Mouse (Mus musculus) right cerebral cortex, adult 2 months (tissue): ENCODE results near the gene Pigk.
A peak's percentile ranks its signal among the peaks of the same experiment; 100 is the strongest.
"Not testable (repeated sequence)": the region's sequence is repeated elsewhere in the genome, so short reads cannot be mapped to it uniquely, and the experiment has no call there.

Source experiments
- DNase-seq, 2 experiments: peaks; one replicate each; pipeline ENCODE4 v3.0.0; 2021 to 2022; ENCODE audit warnings: low spot score in 2 of 2

Pigk gene

DNA sequence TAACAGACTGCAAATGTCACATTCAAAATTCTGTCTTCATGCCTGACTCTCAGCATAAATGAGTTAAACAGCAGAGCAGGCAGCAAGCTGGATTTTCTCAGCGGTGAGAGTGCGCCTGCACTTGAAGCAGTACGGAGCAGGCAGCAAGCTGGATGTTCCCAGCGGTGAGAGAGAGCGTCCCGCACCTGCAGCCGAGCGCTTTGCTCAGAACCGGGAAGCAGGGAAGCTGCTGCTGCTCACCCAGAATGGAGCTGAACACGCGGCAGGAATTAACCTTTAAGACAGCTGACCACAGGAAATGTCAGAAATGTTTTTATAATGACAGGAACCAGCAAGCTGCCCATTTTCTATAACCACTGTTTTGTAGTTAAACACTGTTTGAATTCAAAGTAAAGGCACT lies 53.6 kb downstream of the Pigk start:
- no peak for DNase-seq

DNA sequence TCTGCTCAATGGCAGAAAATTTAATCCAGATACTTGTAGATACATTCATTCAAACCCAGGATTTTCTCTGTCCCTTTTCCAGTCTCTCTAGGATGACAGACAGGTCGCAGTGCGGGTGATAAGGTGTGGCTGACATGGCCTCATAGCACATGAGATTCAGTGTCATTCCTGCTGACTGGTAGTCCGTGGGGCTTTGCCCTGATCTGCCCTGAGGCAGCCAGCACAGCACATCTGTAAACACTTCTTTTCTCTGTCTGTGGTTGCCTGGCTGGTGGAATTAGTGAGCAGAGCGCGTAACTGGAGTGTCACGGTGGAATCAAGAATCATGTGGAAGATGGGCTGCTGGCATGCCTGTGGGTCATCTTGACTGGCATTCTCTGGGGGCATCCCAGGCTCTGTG lies 56.2 kb downstream of the Pigk start:
- DNase-seq: no peak

DNA sequence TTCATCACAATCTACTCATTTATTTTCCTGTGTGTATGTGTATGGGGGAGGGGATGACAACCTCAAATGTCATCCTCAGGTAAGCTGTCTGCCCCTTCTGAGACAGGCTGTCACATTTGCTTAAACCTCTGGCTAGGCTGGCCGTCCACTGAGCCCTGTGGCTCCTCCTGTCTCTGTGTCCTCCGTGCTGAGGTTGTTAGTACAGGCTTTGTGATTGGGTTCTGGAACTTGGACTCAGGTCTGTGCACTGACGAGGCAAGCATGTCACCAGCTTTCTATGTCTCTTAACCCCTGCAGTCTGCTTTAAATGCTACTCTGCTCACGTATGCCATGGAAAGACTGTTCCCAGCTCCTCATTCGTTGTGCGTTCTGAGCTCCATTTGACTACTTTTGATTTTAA lies 62.5 kb downstream of the Pigk start:
- DNase-seq: no peak

DNA sequence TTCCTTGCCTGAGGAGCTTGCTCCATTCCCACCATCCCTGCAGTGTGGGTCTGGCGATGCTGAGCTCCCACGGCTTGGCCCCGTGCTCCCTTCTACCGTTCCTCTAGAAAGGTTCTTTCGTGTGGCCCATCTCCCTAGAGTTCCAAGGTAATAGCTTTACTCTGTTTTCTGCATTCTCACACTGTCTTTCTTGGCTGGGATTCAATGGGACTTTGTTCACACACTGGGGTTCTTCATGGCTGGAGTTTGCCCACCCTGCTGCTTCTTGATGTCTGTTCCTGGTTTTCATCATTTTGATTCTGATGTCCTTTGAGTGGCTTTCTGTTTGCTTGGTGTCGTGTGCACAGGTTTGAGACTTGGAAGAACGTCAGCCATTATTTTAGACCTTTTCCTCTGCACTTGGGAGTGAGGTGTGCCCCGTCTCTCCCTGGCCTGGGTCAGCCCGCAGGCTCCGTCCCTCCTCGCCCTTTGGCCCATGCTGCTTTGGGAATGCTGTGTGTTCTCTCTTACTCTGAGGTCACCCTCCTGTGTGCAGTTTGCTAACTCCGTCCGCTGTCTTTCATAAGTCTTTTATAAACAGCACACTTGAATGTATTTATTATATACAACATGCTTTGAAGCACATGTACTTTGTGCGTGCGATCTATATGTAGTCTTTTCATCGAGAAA lies 63.1 kb downstream of the Pigk start:
- no peak for DNase-seq

DNA sequence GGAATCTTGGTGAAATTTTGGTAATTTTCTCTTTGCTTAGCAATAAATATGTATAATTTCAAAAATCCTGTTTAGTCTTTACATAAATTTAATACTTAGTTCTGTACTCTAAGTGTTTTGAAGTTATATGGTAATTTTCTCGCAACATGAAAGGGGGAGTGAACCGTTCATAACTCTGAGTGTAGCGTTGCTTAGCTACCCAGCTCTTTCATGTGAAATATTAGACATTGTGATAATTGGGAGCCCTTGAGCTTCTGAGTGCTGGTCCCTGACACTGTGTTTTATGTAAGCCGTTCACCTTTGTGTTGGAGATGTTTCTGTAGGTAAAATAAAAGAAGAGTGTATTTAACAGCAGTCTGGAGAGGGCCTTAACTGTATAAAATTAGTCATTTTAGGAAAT lies 65.9 kb downstream of the Pigk start:
- DNase-seq: no peak

DNA sequence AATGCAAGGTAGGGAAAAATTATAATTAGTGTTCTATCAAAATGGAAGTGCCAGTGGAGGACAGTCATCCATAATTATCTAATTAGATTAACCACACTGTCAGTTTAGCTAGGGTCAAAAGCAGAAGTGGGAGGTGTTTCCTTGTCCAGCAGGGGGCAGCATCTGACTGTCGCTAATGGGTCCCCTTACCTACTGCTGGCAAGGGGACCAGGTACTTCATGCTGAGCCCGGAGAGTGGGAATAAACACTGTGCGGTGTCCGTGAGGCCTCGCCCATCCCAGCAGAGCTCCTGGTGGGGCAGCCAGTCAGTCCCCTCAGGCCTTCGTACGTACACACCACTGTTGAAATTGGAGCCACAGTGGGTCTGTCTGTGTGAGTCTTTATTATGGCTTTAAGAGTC lies 69.9 kb downstream of the Pigk start:
- DNase-seq: peak; percentile 71 to 81

DNA sequence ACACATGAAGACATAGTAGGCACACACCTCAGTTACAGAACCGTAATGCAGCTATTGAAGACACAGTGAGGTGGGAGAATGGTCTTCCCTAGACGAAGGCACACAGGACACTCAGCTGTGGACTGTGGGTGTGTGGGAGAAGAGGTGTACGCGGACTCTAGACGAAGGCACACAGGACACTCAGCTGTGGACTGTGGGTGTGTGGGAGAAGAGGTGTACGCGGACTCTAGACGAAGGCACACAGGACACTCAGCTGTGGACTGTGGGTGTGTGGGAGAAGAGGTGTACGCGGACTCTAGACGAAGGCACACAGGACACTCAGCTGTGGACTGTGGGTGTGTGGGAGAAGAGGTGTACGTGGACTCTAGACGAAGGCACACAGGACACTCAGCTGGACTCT lies 70.5 kb downstream of the Pigk start:
- not testable (repeated sequence) for DNase-seq

DNA sequence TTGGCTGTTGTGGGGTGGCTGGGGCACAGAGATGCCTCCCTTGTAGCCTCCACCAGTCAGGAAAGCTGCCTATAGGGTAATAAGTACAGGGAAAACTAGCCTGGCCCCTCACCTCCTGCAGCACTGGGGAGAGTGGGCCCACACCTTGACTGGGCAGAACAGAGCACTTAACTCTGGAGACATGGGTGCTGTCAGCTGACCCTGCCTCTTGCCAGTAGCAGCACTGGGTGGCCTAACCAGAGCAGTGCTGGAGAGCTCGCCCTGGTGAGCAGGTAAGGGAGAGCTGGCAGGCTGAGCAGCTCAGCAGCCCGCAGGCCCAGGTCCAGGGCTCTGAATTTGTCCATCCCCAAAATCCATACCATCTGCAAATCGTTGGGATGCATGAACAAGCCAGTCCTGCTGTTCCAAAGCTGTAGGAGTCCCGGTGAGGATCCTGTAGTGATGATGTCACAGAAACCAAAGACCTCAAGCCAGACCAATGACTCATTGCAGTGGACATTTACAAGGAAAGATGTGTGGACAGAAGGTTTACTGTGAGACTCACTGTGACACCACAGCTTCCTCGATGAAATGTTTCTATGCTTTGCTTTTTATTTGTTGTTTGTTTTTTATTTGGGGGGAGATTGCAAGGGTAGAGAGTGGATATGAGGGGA lies 74.5 kb downstream of the Pigk start:
- DNase-seq: not testable (repeated sequence)

DNA sequence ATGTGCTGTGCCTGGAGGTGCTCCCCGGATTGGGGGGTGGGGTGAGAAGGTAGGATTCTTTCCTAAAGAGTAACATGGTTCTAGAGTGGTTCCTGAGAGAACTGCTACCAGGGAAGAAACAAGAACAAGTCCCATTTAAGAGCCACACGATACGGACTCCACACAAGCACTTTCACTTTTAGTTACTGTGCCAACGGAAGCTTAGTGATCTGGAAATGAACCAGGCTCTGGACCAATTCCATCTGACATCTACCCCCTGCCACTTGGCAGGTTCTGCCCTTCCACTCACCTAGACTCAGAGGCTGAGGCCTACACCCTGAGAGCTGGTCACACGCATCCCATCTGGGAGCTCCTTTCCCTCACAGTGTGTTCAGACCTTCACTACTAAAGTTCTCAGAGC lies 78.7 kb downstream of the Pigk start:
- DNase-seq: no peak

DNA sequence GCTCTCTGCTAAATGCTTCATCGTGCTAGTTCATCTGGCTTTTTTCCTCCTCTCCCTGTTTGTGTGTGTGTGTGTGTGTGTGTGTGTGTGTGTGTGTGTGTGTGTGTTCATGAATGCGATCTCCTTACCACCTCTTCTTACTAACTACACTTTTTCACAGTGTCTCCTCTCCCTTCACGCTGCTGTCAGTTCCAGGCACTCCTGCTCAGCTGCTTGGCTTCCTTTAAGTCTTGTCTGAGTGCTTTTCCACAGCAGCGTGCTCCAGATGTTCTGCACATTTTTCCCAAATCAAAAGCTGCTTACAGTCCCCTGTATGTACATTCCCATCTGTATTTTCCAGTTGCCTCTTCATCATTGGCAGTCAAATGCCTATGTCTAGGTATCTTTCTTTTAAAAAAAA lies 79.1 kb downstream of the Pigk start:
- DNase-seq: no peak

DNA sequence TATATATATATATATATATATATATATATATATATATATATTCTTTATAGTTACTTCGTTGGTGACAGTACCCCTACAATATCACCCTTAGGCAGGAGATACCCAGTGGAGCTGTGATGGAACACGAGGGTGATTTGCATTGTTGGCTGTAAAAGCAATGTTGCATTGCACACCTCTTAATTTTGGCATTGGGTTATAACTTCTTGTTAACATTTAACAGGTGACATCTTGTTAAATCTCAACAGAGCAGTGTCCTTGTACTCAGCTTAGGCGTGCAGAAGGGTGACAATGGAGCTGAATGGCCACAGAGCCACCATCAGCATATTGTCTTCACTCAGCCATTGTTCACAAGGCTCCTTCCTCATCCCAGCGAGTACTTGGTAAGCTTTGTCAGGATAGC lies 82.3 kb downstream of the Pigk start:
- no peak for DNase-seq

DNA sequence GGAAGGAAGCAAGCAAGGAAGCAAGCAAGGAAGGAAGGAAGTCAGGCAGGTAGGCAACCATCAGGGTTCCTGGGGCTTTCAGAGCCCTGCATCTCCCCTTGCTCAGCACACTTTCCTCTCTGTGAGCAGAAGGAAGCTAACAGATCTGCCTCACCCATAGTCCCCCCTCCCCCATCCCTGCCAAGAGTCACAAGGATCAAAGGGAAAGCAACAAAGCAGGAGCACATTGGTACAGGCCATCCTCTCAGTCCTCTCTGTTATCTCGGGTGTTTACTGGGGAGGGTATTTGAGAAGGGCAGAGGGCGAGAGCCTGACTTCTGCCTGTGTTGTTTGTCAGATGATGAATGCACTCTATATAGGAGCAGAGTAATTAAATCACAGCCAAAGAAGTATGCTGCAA lies 83.5 kb downstream of the Pigk start:
- DNase-seq: no peak

DNA sequence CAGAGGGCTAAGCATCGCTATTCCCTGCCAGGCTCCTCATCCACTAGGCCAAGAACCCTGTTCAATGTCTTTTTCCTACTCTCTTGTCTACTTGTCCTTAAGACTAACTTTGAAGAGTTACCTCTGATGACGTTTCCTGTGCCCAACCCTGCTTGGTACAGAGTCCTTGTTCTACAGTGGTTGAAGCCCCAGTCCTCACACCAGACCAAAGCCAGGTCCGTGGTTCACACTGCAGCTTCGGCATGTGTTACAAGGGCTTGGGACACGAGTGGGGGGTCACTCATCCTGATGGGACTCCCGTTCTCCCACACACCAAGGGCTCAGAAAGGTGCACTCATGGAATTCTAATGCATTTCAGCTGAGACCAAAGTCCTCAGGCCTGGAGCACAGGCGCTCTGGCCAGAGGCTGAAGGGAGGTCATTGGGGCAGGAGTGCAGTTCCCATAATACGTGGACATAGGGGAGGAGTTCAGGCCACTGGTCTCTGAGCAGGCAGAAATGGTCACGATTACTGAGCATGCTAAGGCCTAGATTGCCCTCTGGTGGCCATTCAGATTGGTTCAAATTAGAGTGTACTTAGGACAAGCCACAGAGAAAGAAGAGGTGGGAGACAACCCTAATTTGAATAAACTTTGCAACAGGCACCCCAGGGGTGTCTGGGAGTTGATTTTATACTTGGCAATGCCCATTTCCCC lies 86.0 kb downstream of the Pigk start:
- peak in 1 of 2 experiments; percentile 20 for DNase-seq

DNA sequence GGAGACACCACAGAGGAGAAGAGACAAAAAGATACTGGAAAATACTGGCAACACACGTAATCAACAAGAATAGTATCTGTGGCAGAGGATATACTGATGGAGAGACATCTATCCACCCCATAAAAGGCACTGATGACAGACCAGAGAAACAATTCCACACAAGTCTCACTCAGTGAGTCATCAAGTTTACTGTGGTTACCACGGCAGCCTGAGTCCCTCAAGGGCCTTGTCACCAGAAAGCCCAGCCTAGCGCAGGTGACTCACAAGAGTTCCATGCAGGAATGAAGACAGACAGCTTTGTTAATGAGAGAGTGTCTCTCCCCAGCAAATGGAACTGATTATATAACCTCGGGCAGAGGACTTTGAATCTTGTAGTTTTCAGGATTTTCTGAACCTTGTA lies 100.0 kb downstream of the Pigk start:
- DNase-seq: no peak

DNA sequence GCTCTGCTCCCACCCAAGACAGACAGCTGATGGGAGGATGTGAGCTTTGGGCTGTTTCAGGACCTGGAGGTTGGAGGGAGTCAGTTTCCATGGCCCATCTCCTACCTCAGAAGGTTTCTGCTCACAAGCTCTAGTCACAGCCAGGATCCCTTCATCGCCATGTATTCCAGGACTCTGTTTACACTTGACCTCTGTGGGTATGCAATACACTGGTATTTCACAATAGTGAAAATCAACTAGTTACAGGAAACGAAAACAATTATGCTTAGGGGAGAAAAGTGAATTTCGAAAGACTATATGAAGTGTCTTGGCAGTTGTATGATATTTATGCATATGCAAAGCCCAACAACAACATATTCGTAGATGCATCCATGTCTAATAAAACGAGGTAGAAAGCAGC lies 101.2 kb downstream of the Pigk start:
- DNase-seq: no peak

DNA sequence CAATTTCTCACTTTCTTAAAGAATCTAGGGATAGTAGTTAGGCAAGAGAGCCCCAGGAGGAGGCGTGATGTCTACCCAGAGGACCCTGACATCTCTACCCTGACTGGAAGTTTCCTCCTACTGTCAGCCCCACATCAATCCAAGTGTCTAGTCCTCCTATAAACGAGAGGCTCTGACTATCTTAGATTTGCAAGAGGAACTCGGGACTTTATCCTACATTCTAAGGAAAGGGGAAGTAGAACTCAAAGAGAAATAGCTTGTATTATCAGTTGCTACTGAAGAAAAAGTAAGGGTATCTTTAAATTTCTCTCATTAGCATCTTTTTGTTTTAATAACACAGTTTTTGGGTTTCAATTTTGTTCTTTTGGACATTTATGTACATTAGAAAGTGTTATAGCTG lies 106.5 kb downstream of the Pigk start:
- no peak for DNase-seq

DNA sequence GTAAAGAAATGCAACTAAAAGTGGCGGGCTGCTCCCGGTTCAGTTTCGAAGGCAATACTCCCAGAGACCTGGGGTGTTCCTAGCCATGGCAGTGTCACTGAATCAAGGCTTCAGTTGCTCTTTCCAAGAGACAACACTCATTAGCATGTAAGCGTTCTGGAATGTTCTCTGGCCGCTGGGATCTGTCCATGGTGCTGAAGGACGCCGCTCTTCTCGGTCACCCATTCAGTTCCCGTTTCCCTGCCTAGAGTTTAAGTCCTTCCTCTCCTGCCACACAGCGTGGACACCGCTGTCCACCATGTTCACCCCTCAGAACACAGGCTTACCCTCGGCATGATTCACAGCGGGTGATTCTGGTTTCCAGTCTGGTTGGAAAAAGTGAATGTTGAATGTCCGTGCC lies 107.3 kb downstream of the Pigk start:
- DNase-seq: no peak

DNA sequence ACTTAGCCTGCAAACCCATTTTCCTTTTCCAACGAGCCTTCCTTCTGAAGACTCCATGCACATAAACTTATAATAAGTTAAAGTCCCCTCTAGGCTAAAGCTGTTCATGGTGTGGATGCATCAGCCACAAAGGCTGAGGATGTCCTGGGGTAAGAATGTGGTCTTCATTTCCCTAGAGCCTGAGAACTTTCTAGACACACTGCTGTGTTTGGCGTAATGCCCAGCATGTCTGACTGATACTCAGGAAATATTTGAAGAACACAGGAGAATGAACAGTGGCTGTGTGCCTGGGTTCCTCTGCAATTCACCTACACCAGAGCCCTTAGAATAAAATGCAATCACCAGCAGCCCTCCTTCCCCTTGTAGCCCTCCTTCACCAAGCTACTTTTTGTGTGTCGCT lies 117.5 kb downstream of the Pigk start:
- no peak for DNase-seq

DNA sequence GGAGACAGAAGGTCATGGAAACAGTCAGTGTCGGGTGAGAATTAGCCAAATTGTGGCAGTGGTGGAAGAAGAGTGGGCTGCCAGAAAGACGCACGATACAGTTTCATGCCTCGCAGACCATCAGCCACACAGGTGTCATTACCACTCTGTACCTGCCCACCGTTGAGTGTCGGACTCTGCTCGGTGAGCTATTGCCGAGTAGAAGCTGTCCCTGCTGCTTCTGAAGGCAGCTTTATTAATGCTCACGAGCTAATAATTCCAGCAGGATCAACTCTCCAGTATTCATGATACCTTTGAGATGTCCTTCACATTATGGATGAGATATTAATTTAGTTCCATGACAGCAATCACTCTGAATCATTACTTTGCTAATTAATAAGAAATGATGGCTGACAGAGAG lies 118.1 kb downstream of the Pigk start:
- DNase-seq: no peak

DNA sequence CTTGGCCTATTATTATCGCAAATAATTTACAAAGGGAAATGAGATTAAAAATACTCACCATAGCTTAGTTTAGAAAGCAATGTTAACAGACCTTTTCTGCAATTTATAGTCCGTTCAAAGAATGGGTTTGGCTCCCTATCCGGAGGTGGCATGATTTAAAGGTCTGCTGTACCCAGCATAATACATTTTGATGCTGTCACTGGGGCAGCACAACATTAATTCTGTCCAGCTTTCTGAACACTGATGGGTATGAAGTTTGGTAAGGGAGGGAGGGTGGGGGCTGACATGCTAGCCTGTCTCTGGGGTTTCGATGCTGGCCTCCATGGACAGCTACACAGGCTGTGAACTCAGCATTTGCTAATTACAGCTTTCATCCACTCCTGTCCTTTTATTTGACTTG lies 118.5 kb downstream of the Pigk start:
- no peak for DNase-seq

DNA sequence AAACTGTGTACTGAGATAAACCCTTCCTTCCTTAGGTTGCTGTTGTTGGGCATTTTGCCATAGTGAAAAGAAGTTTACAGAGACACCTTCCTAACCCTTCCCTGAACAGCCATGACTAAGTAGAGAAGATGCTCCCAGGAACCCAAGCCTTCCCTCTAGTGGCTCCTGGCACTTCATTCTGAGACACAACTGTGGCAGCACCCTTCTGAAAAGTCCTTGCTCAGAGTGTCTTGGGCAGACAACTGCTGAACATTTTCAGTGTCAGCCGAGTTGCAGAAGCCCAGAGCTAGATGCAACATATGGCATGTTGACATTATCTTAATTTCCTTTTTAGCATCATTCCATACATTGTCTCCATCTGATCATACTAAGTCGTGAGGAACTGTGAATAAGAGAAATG lies 123.5 kb downstream of the Pigk start:
- DNase-seq: no peak

DNA sequence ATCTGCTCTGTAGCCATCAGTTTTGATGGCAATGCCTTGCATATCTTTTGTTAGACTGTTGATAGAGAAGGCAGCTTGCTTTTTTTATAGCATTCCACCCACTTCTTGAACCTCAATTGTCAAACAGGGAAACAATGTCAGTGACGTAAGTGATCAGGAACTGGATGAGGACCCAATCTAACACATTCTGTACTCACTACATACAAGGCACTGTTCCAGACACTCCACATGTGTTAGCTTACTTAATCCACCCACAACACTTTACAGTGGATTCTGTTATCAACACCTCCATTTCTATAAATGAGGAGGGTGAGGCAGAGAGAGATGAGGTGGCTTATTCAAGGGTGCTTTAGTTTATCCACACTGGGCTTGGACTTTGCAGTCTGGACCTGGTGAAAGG lies 124.0 kb downstream of the Pigk start:
- peak; percentile 32 to 41 for DNase-seq

DNA sequence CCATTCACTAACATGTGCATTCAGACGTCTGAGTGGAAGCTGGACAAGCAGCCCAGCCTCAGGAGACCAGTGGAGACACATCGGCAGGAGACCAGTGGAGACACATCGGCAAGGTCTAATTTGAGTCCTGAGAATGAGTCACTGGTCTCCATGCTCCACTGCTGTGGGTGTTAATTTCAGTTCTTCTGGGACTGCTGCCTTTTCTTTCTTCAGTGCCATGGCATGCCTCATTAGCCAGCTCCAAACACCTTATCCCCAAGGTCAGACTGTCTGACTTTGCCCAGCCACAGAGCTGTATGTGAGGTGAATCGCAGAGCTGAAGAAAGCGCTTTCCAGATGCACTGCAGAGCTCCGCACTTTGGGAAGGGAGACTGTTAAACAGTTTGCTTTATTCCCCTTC lies 127.4 kb downstream of the Pigk start:
- DNase-seq: peak in 1 of 2 experiments; percentile 40
